Mouse (Mus musculus): ENCODE measurements around the gene Celf1. TPM values are rescaled to one million over a fixed set of nuclear protein-coding genes. Genes with fewer than 3 reads are reported as not detected.

Celf1 gene
- total and polyA plus RNA-seq, 3 experiments = 46.2 to 212 (median 82.3) TPM

DNA sequence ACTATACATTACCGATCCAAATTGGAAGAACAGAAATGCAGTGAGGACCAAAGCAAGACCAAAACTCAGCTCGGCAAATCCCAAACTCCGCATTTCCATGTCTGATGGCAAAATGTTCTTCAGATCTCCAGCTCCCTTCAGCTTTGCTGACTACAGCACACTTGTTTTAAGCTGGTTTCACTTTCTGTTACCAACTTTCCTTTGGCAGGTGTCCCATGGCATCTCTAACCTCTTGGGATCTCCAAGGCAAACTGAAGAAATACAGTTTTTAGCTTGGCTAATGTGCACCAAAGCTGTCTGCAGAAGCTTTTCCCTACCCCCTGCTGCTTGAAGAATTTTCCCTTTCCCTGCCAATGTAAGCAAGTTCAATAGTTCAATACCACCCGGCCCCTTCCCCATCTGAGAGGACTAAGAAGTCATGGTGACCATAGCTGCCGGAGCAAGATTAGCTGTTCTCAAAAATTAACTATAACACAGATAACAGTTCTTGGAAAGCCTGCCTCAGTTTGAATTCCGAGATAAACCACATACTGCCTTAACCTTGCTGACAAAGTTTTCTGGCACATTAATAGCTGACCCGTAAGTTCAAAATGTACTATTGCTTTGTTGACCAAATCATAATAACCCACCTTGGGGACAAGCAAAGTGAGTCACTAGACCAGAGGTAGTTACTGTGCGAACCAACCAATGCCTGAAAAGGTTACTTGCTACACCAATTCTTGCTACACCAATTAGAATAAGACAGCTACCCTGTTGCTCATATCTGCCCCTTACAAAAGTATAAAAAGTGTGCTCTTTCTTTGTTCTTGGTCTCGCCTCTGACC, 87.4 kb downstream of the Celf1 start:
- peaks cover 0 to 19% of the 10 kb centered on the region in 2 experiments; a peak in 2 of 4 replicates for H3K36me3 ChIP-seq (ENCODE audit: control insufficient read depth in 1 of 2, insufficient read depth in 2 of 2, low read length in 2 of 2)
- peak overlapping the region; percentile 67 for H3K9ac ChIP-seq (ENCODE audit: control insufficient read depth, low read depth, low read length, poor library complexity, severe bottlenecking)
- no peaks in the 10 kb centered on the region for H3K27me3 ChIP-seq (ENCODE audit: control insufficient read depth in 1 of 2, insufficient read depth in 2 of 2, low read length in 2 of 2)
- DNase-seq (ENCODE audit: low read depth, low spot score) = peak; percentile 78
- H3K79me2 ChIP-seq (ENCODE audit: control insufficient read depth, insufficient read depth, low read length, poor library complexity) = no peaks in the 10 kb centered on the region
- H3K9me3 ChIP-seq (replicated peaks; ENCODE audit: insufficient read depth, low read length) = no peaks in the 10 kb centered on the region
- peak overlapping the region; percentile 87 for H3K27ac ChIP-seq (ENCODE audit: control insufficient read depth, low read depth, low read length)
- peak overlapping the region; percentile 65 to 81 for H3K4me3 ChIP-seq (ENCODE audit: control insufficient read depth in 1 of 2, insufficient read depth in 1 of 2, low read depth in 2 of 2, low read length in 2 of 2)
- H3K4me1 ChIP-seq (ENCODE audit: control insufficient read depth in 1 of 2, insufficient read depth in 2 of 2, low read length in 2 of 2) = peaks cover 6 to 22% of the 10 kb centered on the region in 2 experiments
- peak; percentile 51 to 78 for TF ChIP-seq EP300 (IDR thresholded peaks at IDR 0.05; ENCODE audit: low read depth in 1 of 2, low read length in 2 of 2)
- 0 out of 2 replicates have a peak, but pooled peaks have one; percentile 16 for TF ChIP-seq BHLHE40 (IDR thresholded peaks at IDR 0.05; ENCODE audit: borderline replicate concordance, low read depth, low read length)
- 0 out of 2 replicates have a peak, but pooled peaks have one; percentile 30 for TF ChIP-seq KAT2A (conservative IDR thresholded peaks at IDR 0.05; ENCODE audit: low read depth, low read length)
- no peak for TF ChIP-seq E2F4 (IDR thresholded peaks at IDR 0.05; ENCODE audit: borderline replicate concordance, low read depth, low read length)
- peak; percentile 58; the same call in 1 of the 2 replicates for TF ChIP-seq CHD1 (IDR thresholded peaks at IDR 0.05; ENCODE audit: low read depth, low read length)
- peak; percentile 40; the same call in 1 of the 2 replicates for TF ChIP-seq HCFC1 (IDR thresholded peaks at IDR 0.05; ENCODE audit: low read depth, low read length)
- no peak; the same call in 1 of the 2 replicates for TF ChIP-seq ZNF384 (IDR thresholded peaks at IDR 0.05; ENCODE audit: low read depth, low read length)
- TF ChIP-seq USF1 (IDR thresholded peaks at IDR 0.05; ENCODE audit: low read depth, low read length) = no peak
- TF ChIP-seq GATA1 (IDR thresholded peaks at IDR 0.05; ENCODE audit: low read depth, low read length) = peak; percentile 64
- peak; percentile 50; the same call in 1 of the 2 replicates for TF ChIP-seq SIN3A (IDR thresholded peaks at IDR 0.05; ENCODE audit: low read length)
- TF ChIP-seq ZC3H11A (IDR thresholded peaks at IDR 0.05; ENCODE audit: low read depth, low read length) = no peak
- peak; percentile 79 for TF ChIP-seq TAL1 (IDR thresholded peaks at IDR 0.05; ENCODE audit: low read length)
- TF ChIP-seq RCOR1 (IDR thresholded peaks at IDR 0.05; ENCODE audit: low read depth, low read length) = 0 out of 2 replicates have a peak, but pooled peaks have one; percentile 38
- no peak for TF ChIP-seq ELF1 (IDR thresholded peaks at IDR 0.05; ENCODE audit: low read depth, low read length)
- no peak for TF ChIP-seq NRF1 (IDR thresholded peaks at IDR 0.05; ENCODE audit: insufficient read depth, low read depth, low read length, poor library complexity, severe bottlenecking)
- TF ChIP-seq JUND (IDR thresholded peaks at IDR 0.05; ENCODE audit: low read depth, low read length) = peak; percentile 27; the same call in 1 of the 2 replicates
- no peak for TF ChIP-seq SMC3 (IDR thresholded peaks at IDR 0.05; ENCODE audit: low read depth, low read length)
- TF ChIP-seq ZMIZ1 (IDR thresholded peaks at IDR 0.05; ENCODE audit: low read depth, low read length) = 0 out of 2 replicates have a peak, but pooled peaks have one; percentile 41
- peak; percentile 70 for TF ChIP-seq TCF12 (IDR thresholded peaks at IDR 0.05; ENCODE audit: low read depth, low read length)
- 0 out of 2 replicates have a peak, but pooled peaks have one; percentile 33 for TF ChIP-seq MYC (IDR thresholded peaks at IDR 0.05; ENCODE audit: low read depth, low read length)
- TF ChIP-seq MXI1 (IDR thresholded peaks at IDR 0.05; ENCODE audit: low read depth, low read length) = peak; percentile 47; the same call in 1 of the 2 replicates
- TF ChIP-seq MEF2A (IDR thresholded peaks at IDR 0.05; ENCODE audit: extremely low read depth, insufficient replicate concordance, low read depth, low read length, poor library complexity, severe bottlenecking) = no peak
- TF ChIP-seq RAD21 (IDR thresholded peaks at IDR 0.05; ENCODE audit: low read depth, low read length) = no peak; the same call in 1 of the 2 replicates
- TF ChIP-seq CTCF (IDR thresholded peaks at IDR 0.05 in 2 of 3, conservative IDR thresholded peaks at IDR 0.05 in 1 of 3; ENCODE audit: control insufficient read depth in 1 of 3, insufficient read depth in 1 of 3, low read depth in 2 of 3, low read length in 3 of 3, poor library complexity in 1 of 3, severe bottlenecking in 1 of 3) = no peak
- peak; percentile 59; the same call in 1 of the 2 replicates for TF ChIP-seq NELFE (IDR thresholded peaks at IDR 0.05; ENCODE audit: low read depth, low read length)
- no peak for TF ChIP-seq MAFK (IDR thresholded peaks at IDR 0.05; ENCODE audit: borderline replicate concordance, low read depth, low read length)
- TF ChIP-seq UBTF (IDR thresholded peaks at IDR 0.05; ENCODE audit: borderline replicate concordance, insufficient read depth, low read depth, low read length) = no peak
- TF ChIP-seq ZKSCAN1 (IDR thresholded peaks at IDR 0.05; ENCODE audit: low read depth, low read length) = no peak
- no peak for TF ChIP-seq USF2 (IDR thresholded peaks at IDR 0.05; ENCODE audit: borderline replicate concordance in 1 of 2, insufficient read depth in 1 of 2, low read depth in 1 of 2, low read length in 2 of 2)
- TF ChIP-seq CHD2 (IDR thresholded peaks at IDR 0.05; ENCODE audit: low read length) = peak; percentile 19; the same call in 1 of the 2 replicates
- TF ChIP-seq POLR2A (IDR thresholded peaks at IDR 0.05; ENCODE audit: control insufficient read depth in 1 of 2, insufficient read depth in 1 of 2, low read depth in 1 of 2, low read length in 2 of 2, poor library complexity in 1 of 2) = peak in 1 of 2 experiments; percentile 49; a peak in 2 of 4 replicates
- no peak for TF ChIP-seq GABPA (IDR thresholded peaks at IDR 0.05; ENCODE audit: low read depth, low read length)
- TF ChIP-seq POLR2AphosphoS5 (IDR thresholded peaks at IDR 0.05; ENCODE audit: borderline replicate concordance, low read depth, low read length) = no peak
- TF ChIP-seq MYB (IDR thresholded peaks at IDR 0.05; ENCODE audit: low read depth, low read length) = no peak

Data from MEL (cell line).